Mouse (Mus musculus): ENCODE measurements around the gene Acvr2a. TPM values are rescaled to one million over a fixed set of nuclear protein-coding genes. Genes with fewer than 3 reads are reported as not detected.
A peak's percentile ranks its signal among the peaks of the same experiment; 100 is the strongest.

Gene Acvr2a
- polyA plus RNA-seq, 1 experiment, result 1.9 TPM

DNA sequence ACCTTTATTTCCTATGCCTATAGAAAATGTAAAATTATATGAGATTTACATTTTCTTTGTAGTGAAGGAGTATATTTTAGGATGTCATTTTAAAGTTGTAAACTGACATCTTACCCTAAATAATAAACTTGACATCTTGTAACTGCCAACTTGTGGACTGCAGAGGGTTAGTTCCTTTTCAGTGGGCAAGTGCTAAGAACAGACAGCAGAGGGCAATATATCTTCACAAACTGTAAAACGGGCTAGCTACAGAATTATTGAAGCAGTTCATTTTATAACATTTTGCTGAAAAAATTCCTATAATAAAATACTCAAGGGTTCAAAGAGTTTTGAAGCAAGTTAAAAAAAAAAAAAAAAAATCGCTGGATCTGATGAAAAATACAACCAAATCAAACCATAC is 95.0 kb downstream of the Acvr2a start:
- Histone ChIP-seq H3ac (ENCODE audit: control insufficient read depth, insufficient read length, low read depth) (no peak overlapping the region), H3K27me3 (ENCODE audit: control insufficient read depth, insufficient read depth, insufficient read length) (no peaks in the 10 kb centered on the region), H3K79me2 (ENCODE audit: control insufficient read depth, insufficient read depth) (no peaks in the 10 kb centered on the region), H3K79me3 (ENCODE audit: low read depth) (no peaks in the 10 kb centered on the region), H3K36me3 (ENCODE audit: control insufficient read depth, insufficient read depth) (peaks cover 84% of the 10 kb centered on the region), H3K4me3 (ENCODE audit: insufficient read depth, poor library complexity, severe bottlenecking) (no peak overlapping the region)
- TF ChIP-seq CEBPB (IDR thresholded peaks at IDR 0.05; ENCODE audit: low read depth), result no peak
- no peak for TF ChIP-seq MYOD1 (IDR thresholded peaks at IDR 0.05; ENCODE audit: control insufficient read depth, insufficient read length, low read depth)
- no peak for TF ChIP-seq USF1 (IDR thresholded peaks at IDR 0.05; ENCODE audit: low read depth)
- TF ChIP-seq MYOG (IDR thresholded peaks at IDR 0.05; ENCODE audit: control insufficient read depth, extremely low read depth, insufficient read length), result no peak
- TF ChIP-seq MAX (IDR thresholded peaks at IDR 0.05), result no peak
- TF ChIP-seq CTCF (IDR thresholded peaks at IDR 0.05; ENCODE audit: control insufficient read depth, insufficient read depth, insufficient read length), result no peak
- no peak for TF ChIP-seq FOSL1 (IDR thresholded peaks at IDR 0.05; ENCODE audit: insufficient read depth, low read length, poor library complexity, severe bottlenecking)

DNA sequence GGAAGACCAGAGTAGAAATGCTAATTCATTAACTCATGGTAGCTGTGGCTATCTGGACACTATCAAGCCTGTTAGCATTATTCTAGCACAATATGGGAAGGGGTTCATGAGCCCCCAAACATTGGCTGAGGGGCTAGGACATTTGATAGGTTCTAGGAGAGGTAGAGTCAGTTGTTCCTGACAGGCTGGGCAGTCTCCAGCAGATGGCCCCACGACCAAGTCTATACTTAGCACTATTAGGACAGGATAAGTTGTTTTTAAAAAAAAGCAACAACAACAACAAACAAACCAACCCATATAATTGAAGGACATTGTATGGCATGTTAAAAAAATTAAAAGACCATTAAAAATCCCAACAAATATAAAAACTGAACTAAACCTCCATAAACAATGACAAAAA is 100.3 kb downstream of the Acvr2a start:
- TF ChIP-seq MYOG (IDR thresholded peaks at IDR 0.05; ENCODE audit: control insufficient read depth, extremely low read depth, insufficient read length), result no peak
- TF ChIP-seq MYOD1 (IDR thresholded peaks at IDR 0.05; ENCODE audit: control insufficient read depth, insufficient read length, low read depth), result no peak
- no peak for TF ChIP-seq FOSL1 (IDR thresholded peaks at IDR 0.05; ENCODE audit: insufficient read depth, low read length, poor library complexity, severe bottlenecking)
- no peak for TF ChIP-seq CTCF (IDR thresholded peaks at IDR 0.05; ENCODE audit: control insufficient read depth, insufficient read depth, insufficient read length)
- no peak for TF ChIP-seq MAX (IDR thresholded peaks at IDR 0.05)
- TF ChIP-seq USF1 (IDR thresholded peaks at IDR 0.05; ENCODE audit: low read depth), result no peak
- TF ChIP-seq CEBPB (IDR thresholded peaks at IDR 0.05; ENCODE audit: low read depth), result no peak
- H3K4me3 ChIP-seq (ENCODE audit: insufficient read depth, poor library complexity, severe bottlenecking), result no peak overlapping the region
- peaks cover 6% of the 10 kb centered on the region for H3K79me3 ChIP-seq (ENCODE audit: low read depth)
- H3K36me3 ChIP-seq (ENCODE audit: control insufficient read depth, insufficient read depth), result peaks cover 88% of the 10 kb centered on the region
- no peaks in the 10 kb centered on the region for H3K27me3 ChIP-seq (ENCODE audit: control insufficient read depth, insufficient read depth, insufficient read length)
- H3ac ChIP-seq (ENCODE audit: control insufficient read depth, insufficient read length, low read depth), result no peak overlapping the region
- H3K79me2 ChIP-seq (ENCODE audit: control insufficient read depth, insufficient read depth), result peaks cover 8% of the 10 kb centered on the region

DNA sequence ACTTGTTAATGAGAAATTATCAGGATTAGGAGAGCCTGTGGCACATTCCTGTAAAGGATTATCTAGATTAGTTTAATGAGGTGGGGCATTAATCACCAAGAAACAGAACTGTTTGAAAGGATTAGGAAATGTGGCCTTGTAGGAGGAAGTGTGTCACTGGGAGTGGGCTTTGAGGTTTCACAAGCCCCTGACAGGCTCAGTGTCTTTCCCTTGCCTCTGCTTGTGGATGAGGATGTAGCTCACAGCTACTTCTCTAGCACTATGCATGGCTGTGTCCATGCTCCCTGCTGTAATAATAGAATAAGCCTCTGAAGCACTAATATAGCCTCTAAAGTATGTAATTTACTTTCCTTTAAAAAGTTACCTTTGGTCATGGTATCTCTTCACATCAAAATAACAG is 101.9 kb downstream of the Acvr2a start:
- H3K4me3 ChIP-seq (ENCODE audit: insufficient read depth, poor library complexity, severe bottlenecking), result no peak overlapping the region
- H3K36me3 ChIP-seq (ENCODE audit: control insufficient read depth, insufficient read depth), result peaks cover 89% of the 10 kb centered on the region
- peaks cover 12% of the 10 kb centered on the region for H3K79me3 ChIP-seq (ENCODE audit: low read depth)
- H3ac ChIP-seq (ENCODE audit: control insufficient read depth, insufficient read length, low read depth), result no peak overlapping the region
- H3K79me2 ChIP-seq (ENCODE audit: control insufficient read depth, insufficient read depth), result peaks cover 24% of the 10 kb centered on the region
- TF ChIP-seq MYOG (IDR thresholded peaks at IDR 0.05; ENCODE audit: control insufficient read depth, extremely low read depth, insufficient read length) (no peak), MYOD1 (IDR thresholded peaks at IDR 0.05; ENCODE audit: control insufficient read depth, insufficient read length, low read depth) (no peak), MAX (IDR thresholded peaks at IDR 0.05) (no peak), CEBPB (IDR thresholded peaks at IDR 0.05; ENCODE audit: low read depth) (no peak), USF1 (IDR thresholded peaks at IDR 0.05; ENCODE audit: low read depth) (no peak), FOSL1 (IDR thresholded peaks at IDR 0.05; ENCODE audit: insufficient read depth, low read length, poor library complexity, severe bottlenecking) (no peak), CTCF (IDR thresholded peaks at IDR 0.05; ENCODE audit: control insufficient read depth, insufficient read depth, insufficient read length) (no peak)
- no peaks in the 10 kb centered on the region for H3K27me3 ChIP-seq (ENCODE audit: control insufficient read depth, insufficient read depth, insufficient read length)

DNA sequence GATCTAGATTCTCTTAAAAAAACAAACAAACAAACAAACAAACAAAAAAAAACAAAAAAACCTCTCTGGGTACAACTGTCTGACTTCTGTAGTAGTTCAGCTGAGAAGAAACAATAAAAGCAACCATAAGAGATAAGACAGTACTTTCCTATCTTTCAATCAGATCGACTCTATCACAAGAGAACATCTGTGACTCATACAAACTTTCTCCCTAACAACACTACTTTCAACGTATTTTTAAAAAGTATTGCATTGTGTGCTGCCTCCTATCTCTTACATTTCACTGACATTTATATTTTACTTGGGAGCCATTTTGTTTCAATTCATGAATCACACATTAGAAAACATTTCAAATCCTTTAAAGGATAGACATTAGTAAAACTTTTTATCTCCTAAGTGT is 121.1 kb downstream of the Acvr2a start:
- TF ChIP-seq CEBPB (IDR thresholded peaks at IDR 0.05; ENCODE audit: low read depth) (no peak), MAX (IDR thresholded peaks at IDR 0.05) (no peak), USF1 (IDR thresholded peaks at IDR 0.05; ENCODE audit: low read depth) (no peak), FOSL1 (IDR thresholded peaks at IDR 0.05; ENCODE audit: insufficient read depth, low read length, poor library complexity, severe bottlenecking) (no peak), MYOD1 (IDR thresholded peaks at IDR 0.05; ENCODE audit: control insufficient read depth, insufficient read length, low read depth) (no peak), MYOG (IDR thresholded peaks at IDR 0.05; ENCODE audit: control insufficient read depth, extremely low read depth, insufficient read length) (no peak), CTCF (IDR thresholded peaks at IDR 0.05; ENCODE audit: control insufficient read depth, insufficient read depth, insufficient read length) (no peak)
- no peaks in the 10 kb centered on the region for H3K27me3 ChIP-seq (ENCODE audit: control insufficient read depth, insufficient read depth, insufficient read length)
- peaks cover 94% of the 10 kb centered on the region for H3K36me3 ChIP-seq (ENCODE audit: control insufficient read depth, insufficient read depth)
- H3K79me2 ChIP-seq (ENCODE audit: control insufficient read depth, insufficient read depth), result peaks cover 60% of the 10 kb centered on the region
- no peak overlapping the region for H3K4me3 ChIP-seq (ENCODE audit: insufficient read depth, poor library complexity, severe bottlenecking)
- no peak overlapping the region for H3ac ChIP-seq (ENCODE audit: control insufficient read depth, insufficient read length, low read depth)
- H3K79me3 ChIP-seq (ENCODE audit: low read depth), result peaks cover 28% of the 10 kb centered on the region

DNA sequence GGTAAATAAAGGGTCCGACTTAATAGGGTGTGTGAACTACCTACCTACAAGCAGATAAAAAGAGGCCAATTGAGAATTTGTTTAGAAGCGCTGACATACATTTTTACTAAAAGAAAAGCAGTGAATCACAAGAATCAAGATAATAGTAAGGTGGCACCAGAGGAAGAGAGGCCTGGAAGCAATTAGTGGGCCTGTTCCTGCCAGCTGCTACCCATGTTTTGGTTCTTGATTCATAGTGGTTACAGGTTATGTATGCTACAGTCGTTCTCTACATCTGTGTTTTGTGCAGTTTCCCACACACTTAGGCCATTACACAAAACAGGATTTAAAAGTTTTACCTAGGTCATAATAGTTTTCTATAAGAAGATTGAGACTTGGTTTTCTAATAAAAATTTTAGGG is 133.9 kb downstream of the Acvr2a start:
- peaks cover 97% of the 10 kb centered on the region for H3K79me2 ChIP-seq (ENCODE audit: control insufficient read depth, insufficient read depth)
- no peak overlapping the region for H3ac ChIP-seq (ENCODE audit: control insufficient read depth, insufficient read length, low read depth)
- peak overlapping the region; percentile 90 for H3K4me3 ChIP-seq (ENCODE audit: insufficient read depth, poor library complexity, severe bottlenecking)
- H3K36me3 ChIP-seq (ENCODE audit: control insufficient read depth, insufficient read depth), result peaks cover 16% of the 10 kb centered on the region
- TF ChIP-seq MYOG (IDR thresholded peaks at IDR 0.05; ENCODE audit: control insufficient read depth, extremely low read depth, insufficient read length), result no peak
- no peak for TF ChIP-seq USF1 (IDR thresholded peaks at IDR 0.05; ENCODE audit: low read depth)
- no peak for TF ChIP-seq MYOD1 (IDR thresholded peaks at IDR 0.05; ENCODE audit: control insufficient read depth, insufficient read length, low read depth)
- no peak for TF ChIP-seq CTCF (IDR thresholded peaks at IDR 0.05; ENCODE audit: control insufficient read depth, insufficient read depth, insufficient read length)
- no peak for TF ChIP-seq MAX (IDR thresholded peaks at IDR 0.05)
- TF ChIP-seq FOSL1 (IDR thresholded peaks at IDR 0.05; ENCODE audit: insufficient read depth, low read length, poor library complexity, severe bottlenecking), result no peak
- TF ChIP-seq CEBPB (IDR thresholded peaks at IDR 0.05; ENCODE audit: low read depth), result no peak
- no peaks in the 10 kb centered on the region for H3K27me3 ChIP-seq (ENCODE audit: control insufficient read depth, insufficient read depth, insufficient read length)
- H3K79me3 ChIP-seq (ENCODE audit: low read depth), result peaks cover 94% of the 10 kb centered on the region
